Mouse (Mus musculus): ENCODE results near the gene Gatad2b. TPM values are rescaled to one million over a fixed set of nuclear protein-coding genes. Genes with fewer than 3 reads are reported as not detected.
"Not testable (repeated sequence)": the region's sequence is repeated elsewhere in the genome, so short reads cannot be mapped to it uniquely, and the experiment has no call there.

The Gatad2b gene
- total RNA-seq (2021) = 10 to 100 TPM; 89.0 to 96.0 TPM
- long read RNA-seq, experiment 1, partial matches to known transcripts = 0 of 2 reads
- long read RNA-seq, experiment 1, other reads (novel, unspliced or antisense) = 2 of 2 reads
- long read RNA-seq, experiment 2, partial matches to known transcripts = 0 of 3 reads
- long read RNA-seq, experiment 2, other reads (novel, unspliced or antisense) = 3 of 3 reads

- DNase-seq (ENCODE audit: low spot score in 2 of 2) = peak; percentile 99 to 100
- intact Hi-C loops (cut with DNase I) = loop anchor here (5.0 kb wide), 1 partner anchor 80 kb away; no protein-coding TSS in a partner anchor
Observed at GRCm38 (mm10) chr3:90292345-90293275, at the start of gene Gatad2b. TSS of gene Gatad2b (plus strand) at chr3:90293178.

DNA sequence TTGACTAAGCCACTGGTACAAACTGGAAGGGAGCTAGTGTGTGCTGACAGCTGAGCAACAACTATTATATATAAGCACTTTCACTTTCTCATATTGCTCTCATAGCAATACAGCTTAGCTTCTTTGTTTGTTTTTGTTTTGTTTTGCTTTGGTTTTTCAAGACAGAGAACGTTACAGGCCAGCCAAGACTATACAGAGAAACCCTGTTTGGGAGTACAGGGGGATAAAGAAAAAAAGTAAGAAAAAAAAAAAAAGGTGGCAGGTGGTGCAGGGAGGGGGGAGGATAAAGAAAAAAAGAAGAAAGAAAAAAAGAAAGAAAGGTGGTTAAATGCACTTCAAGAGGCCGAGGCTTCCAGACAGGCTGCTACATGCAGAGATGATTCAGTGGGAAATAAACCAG, 47.6 kb upstream of the Gatad2b start:
- intact Hi-C loops (cut with DNase I) = no loop called here
- no peak for DNase-seq (ENCODE audit: low spot score in 2 of 2)

DNA sequence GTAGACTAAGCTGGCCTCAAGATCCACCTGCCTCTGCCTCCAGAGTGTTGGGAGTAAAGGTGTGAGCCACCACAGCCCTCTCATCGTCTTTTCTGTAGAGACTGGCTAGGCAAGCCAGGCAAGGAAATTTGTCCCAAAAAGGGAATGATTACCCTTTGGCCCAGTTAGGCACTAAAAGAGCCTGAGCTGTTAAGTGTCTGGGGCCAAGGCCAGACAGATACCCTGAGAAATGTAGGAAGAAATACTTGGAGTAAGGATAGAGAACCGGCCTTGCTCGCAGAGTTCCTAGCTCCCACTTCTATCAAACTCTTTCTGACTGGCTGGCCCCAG, 45.4 kb upstream of the Gatad2b start:
- intact Hi-C loops (cut with DNase I) = no loop called here
- no peak for DNase-seq (ENCODE audit: low spot score in 2 of 2)

DNA sequence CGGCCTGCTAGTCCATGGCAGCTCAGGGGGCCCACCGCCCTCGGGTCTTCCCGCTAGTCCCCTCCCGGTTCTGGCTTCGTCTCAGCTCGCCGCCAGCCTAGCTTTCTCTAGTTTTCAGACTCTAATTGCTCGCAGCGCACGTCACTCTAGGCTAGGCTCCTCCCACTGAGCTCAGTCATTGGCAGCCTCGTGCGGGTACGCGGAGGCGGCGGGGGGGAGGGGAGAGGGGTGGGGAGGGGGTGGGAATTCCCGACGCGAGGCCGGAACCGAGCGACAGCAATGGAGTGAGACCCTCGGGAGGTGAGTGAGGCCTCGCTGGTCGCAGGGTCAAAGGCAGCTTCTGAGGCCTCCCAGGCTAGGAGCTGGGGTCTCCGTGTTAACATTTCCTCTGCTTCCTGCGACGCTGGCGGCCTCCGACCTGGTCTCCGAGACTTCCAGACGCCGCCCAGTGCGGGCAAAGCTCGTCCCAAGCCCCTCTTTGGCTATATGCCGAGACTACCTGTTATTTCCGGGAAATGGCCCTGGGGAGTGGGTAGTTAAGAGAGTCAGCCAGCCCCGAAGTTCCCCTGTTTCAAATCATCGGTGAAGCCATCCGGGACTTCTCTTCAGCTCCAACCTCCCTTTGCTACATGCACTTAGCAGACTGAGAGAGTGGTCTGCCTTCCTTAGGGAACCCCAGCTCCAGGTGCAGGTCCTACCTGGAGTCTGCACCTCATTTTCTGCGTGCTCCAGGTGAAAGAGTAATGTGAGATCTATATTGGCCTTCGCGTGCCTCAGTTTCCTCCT, 44.8 kb upstream of the Gatad2b start, which contains the start of gene Slc39a1:
TSS of gene Slc39a1 (plus strand) at position 213 of the 786 bp plus-strand sequence.
- peak; percentile 93 to 95 for DNase-seq (ENCODE audit: low spot score in 2 of 2)
- intact Hi-C loops (cut with DNase I) = no loop called here

DNA sequence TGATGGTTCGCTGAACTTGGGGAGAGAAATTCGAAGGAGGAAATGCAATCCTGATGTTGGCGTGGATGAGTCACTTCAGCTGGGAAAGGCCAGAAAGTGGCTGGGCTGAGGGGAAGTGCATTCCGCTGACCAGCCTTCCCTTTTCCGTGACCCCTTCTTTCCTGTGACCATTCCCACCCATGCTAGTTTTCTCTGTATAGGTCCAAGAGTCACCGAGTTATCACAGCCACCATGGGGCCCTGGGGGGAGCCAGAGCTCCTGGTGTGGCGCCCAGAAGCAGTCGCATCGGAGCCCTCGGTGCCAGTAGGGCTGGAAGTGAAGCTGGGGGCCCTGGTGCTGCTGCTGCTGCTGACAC, 44.3 kb upstream of the Gatad2b start:
- DNase-seq (ENCODE audit: low spot score in 2 of 2) = no peak

GRCm38 (mm10) chr3:90250791-90251190, 42.2 kb upstream of the Gatad2b start:
- intact Hi-C loops (cut with DNase I) = no loop called here
- DNase-seq (ENCODE audit: low spot score in 2 of 2) = no peak

More for the DNA sequence above, 44.3 kb upstream of the Gatad2b start:
- intact Hi-C loops (cut with DNase I) = no loop called here

GRCm38 (mm10) chr3:90251731-90252226, 41.2 kb upstream of the Gatad2b start:
- DNase-seq (ENCODE audit: low spot score in 2 of 2); intact Hi-C loops (cut with DNase I): not testable (repeated sequence)

DNA sequence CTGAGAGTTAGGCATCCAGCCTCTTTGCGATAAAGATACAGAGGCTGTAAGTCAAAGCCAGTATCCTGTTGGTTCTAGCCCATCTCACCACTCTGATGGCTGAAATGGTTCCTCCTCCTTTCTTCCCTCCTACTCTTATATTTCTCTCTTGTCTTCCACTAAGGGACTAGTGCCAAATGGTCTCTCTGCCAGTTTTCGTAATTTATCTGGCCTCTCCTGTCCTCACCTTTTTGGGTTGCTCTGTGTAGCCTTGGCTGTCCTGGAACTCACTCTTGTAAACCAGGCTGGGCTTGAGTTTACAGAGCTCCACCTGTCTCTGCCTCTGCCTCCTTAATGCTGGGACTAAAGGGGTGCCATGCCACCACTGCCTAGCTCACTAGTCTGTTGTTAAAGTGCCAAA, 40.3 kb upstream of the Gatad2b start:
- DNase-seq (ENCODE audit: low spot score in 2 of 2); intact Hi-C loops (cut with DNase I): not testable (repeated sequence)

GRCm38 (mm10) chr3:90253174-90253573, 39.8 kb upstream of the Gatad2b start:
- DNase-seq (ENCODE audit: low spot score in 2 of 2); intact Hi-C loops (cut with DNase I): not testable (repeated sequence)

GRCm38 (mm10) chr3:90253653-90254418, 39.1 kb upstream of the Gatad2b start, which contains the start of gene Crtc2:
TSS of gene Crtc2 (plus strand) at chr3:90254163.
- intact Hi-C loops (cut with DNase I) = no loop called here

DNA sequence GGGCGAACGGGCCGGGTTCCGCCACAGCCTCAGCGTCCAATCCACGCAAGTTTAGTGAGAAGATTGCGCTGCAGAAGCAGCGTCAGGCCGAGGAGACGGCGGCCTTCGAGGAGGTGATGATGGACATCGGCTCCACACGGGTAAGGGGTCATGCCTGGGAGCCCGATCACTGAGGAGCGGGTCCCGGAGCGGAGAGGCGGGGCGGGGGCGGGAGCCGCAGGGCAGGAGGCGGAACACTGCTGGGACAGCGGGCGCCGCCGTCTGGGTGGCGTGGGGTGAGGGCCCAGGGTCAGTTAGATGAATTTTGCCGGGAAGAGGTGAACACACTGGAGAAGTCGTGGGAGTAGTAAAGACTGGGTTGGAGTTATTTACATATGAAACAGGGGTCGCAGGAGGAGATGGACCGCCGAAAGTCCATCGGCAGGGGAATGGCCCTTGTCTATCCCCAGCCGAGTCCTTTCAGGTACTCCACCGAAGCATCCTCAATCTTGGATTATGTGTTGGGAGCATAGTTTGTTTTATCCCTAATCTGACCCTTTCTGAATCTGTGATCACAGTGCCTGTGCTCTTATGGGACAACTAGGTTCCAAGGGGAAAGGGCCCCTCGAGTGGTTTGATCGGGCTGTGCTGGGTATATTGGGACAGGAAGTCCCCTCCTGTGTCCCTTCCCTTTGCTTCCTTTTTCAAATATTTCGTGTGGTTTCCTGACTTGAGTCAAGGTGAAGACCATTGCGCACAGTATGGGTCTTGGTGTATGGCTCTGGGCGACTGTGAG, 38.4 kb upstream of the Gatad2b start:
- DNase-seq (ENCODE audit: low spot score in 2 of 2) = no peak
- intact Hi-C loops (cut with DNase I) = no loop called here

More at GRCm38 (mm10) chr3:90253653-90254418, 39.1 kb upstream of the Gatad2b start, which contains the start of gene Crtc2:
- peak; percentile 97 to 98 for DNase-seq (ENCODE audit: low spot score in 2 of 2)

GRCm38 (mm10) chr3:90255194-90255565, 37.8 kb upstream of the Gatad2b start:
- intact Hi-C loops (cut with DNase I) = no loop called here

GRCm38 (mm10) chr3:90255784-90256353, 37.1 kb upstream of the Gatad2b start:
- DNase-seq (ENCODE audit: low spot score in 2 of 2) = no peak
- intact Hi-C loops (cut with DNase I) = no loop called here

More at GRCm38 (mm10) chr3:90255194-90255565, 37.8 kb upstream of the Gatad2b start:
- DNase-seq (ENCODE audit: low spot score in 2 of 2) = no peak

DNA sequence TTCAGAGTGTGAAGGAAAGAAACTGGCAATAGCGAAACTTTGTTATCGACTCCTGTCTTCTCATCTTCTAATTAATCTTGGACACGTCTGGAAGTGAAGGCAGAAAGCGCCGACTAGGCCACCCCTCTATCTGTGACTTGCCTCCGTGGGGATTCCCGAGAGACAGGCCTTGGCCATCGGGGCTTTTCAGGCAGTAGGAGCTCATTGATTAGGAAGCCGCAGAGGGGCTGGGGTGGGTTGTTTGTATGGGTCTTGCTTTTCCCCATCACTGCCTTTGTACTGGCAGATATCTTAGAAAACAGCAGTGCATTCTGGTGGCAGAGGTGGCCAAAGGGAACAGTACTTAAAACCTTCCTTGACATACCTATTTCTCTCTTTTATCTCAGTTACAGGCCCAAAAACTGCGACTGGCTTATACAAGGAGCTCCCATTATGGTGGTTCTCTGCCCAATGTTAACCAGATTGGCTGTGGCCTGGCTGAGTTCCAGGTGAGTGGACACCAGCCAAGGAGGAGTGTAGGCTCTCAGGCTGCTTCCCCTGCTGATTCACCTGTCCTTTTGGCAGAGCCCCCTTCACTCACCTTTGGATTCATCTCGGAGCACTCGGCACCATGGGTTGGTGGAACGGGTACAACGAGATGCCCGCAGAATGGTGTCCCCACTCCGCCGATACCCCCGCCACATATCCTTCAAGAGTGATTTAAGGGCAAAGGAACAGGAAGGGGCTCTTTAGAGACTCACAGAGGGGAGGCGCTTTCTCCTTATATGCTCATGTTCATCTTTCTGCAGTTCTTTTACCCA, 36.0 kb upstream of the Gatad2b start:
- no peak for DNase-seq (ENCODE audit: low spot score in 2 of 2)
- intact Hi-C loops (cut with DNase I) = no loop called here

- intact Hi-C loops (cut with DNase I) = no loop called here
- DNase-seq (ENCODE audit: low spot score in 2 of 2) = no peak
Observed at GRCm38 (mm10) chr3:90258521-90258920, 34.5 kb upstream of the Gatad2b start.

GRCm38 (mm10) chr3:90263121-90263771, 29.7 kb upstream of the Gatad2b start:
- no peak for DNase-seq (ENCODE audit: low spot score in 2 of 2)
- intact Hi-C loops (cut with DNase I) = no loop called here

DNA sequence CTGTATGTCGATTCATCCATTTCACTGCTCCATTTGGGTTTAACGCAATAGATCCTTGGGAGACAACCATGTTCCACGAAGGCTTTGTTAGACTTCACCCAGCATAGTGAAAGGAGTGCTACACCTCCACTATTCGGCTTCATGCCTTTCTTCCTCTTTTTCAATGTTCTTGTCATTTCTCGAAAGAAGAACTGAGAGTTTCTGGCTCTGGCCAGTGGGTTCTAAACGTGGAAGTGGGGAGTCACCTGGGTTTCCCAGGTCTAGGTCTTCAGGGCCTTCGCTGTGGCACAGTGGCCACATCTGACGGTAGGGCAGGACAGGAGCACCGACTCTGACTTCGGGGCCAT, 28.3 kb upstream of the Gatad2b start:
- no peak for DNase-seq (ENCODE audit: low spot score in 2 of 2)
- intact Hi-C loops (cut with DNase I) = loop anchor here (5.0 kb wide), 1 partner anchor 108 kb away; no protein-coding TSS in a partner anchor
